Mouse (Mus musculus) megakaryocyte-erythroid progenitor cell, adult 5-6 weeks (primary cell): ENCODE results near the gene Zswim4. TPM values are rescaled to one million over a fixed set of nuclear protein-coding genes. Genes with fewer than 3 reads are reported as not detected.

Experiments used
- ATAC-seq: replicated peaks from 2 replicates; pipeline ENCODE4 v1.8.0; 2016; ENCODE audit warnings: mild to moderate bottlenecking, inconsistent platforms; ENCODE audit not compliant: severe bottlenecking, poor library complexity, low FRiP score, low TSS enrichment
- total RNA-seq, 2 experiments: library from RNA; stranded (forward) in 1 of 2; stranded (reverse) in 1 of 2; fragments of 200-1000, 215-1000 nt in 1 of 2; fragments of >200 nt in 1 of 2; fragmentation: Nextera tagmentation in 1 of 2; gene quantifications; 2 replicates each; pipeline ENCODE4 v1.2.3; 2014 to 2017

Gene Zswim4
- total RNA-seq, 2 experiments from 2014 or later = 2.8 to 3.3 TPM

DNA sequence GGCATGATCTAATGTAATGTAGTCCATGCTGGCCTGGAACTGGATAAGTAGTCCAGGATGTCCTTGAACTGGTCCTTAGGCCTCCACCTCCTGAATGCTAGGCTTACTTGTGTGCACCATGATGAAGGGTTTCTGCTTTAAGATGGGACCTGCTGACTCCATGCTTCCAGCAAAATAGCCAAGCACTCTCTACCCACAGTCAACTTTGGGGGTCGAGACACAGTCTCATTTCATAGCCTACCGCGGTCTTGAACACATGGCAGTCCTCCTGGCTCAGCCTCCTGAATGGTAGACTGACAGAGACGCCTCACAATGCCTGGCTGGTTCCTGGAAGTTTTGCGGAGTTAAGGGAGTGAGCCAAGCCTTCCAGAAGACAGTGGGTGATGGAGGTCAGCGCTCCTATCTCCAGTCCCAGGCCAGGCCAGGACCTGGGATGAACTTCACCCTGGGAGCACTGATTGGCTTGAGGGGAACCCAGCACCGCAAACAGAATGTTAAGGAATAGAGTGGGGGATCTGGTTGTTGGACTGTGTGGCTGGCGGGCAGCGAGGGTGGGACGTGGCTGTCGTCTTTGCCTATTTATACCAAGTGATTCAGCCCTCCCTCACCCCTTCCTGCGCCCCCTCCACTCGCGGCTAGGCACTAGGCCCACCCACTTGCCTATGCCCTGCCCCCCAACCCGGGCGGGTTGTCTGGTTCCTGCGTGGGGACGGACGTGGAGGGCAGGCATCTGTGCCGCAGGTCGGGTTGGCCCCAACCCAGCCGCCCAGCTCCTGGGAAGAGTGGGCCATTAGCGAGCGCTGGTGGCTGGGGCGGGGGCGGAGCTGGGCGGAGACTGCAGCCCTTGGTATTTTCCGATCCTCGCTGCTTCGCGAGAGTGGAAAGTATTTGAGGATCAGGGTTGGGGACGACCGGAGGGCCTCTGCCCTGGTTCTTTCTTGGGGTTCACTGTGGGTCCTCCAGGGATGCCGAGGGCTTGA lies 33.6 kb downstream of the Zswim4 start:
- peak; percentile 28 for ATAC-seq

DNA sequence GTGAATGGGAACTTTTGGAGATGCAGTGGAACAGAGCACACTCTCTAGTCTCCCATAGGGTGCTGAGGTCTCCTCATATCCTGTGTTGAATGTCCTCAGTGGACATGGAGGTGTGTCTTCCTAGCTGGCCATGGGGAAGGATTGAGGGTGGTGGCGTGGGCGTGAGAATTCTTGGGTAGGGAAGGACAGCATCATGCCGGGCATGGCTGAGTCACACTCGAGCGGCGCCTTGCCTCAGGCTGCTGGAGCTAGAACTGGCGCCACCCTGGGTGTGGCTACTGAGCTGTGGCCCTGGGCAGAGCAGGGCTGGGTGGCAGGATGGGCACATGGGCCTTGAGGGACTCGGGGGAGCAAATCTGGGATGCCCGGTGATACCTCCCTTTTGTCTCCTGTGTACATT lies 34.4 kb downstream of the Zswim4 start:
- ATAC-seq = no peak

GRCm38 (mm10) chr8:84201545-84202245 lies 35.2 kb downstream of the Zswim4 start:
- ATAC-seq = no peak

GRCm38 (mm10) chr8:84200652-84201544 lies 36.0 kb downstream of the Zswim4 start:
- ATAC-seq = no peak

DNA sequence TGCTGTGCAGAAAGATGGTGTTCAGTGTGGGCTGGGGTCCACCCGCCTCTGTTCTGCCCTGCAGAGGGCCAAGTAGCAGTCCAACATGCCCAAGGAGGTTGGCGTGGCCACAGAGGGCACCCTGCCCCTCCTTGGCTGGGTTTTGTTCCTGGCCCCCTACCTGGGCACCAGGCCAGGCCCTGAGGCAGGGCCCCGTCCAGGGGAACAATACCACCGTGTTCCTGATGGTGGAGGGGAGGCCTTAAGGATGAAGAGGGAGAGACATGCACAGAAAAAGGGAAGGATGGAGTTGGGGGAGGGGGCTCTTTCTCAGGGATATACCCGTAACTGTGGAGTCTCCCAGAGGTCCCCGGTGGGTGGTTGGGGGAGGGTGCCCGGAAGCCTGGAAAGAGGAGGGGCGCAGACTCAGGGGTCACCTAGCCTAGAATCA lies 36.7 kb downstream of the Zswim4 start:
- ATAC-seq = no peak

DNA sequence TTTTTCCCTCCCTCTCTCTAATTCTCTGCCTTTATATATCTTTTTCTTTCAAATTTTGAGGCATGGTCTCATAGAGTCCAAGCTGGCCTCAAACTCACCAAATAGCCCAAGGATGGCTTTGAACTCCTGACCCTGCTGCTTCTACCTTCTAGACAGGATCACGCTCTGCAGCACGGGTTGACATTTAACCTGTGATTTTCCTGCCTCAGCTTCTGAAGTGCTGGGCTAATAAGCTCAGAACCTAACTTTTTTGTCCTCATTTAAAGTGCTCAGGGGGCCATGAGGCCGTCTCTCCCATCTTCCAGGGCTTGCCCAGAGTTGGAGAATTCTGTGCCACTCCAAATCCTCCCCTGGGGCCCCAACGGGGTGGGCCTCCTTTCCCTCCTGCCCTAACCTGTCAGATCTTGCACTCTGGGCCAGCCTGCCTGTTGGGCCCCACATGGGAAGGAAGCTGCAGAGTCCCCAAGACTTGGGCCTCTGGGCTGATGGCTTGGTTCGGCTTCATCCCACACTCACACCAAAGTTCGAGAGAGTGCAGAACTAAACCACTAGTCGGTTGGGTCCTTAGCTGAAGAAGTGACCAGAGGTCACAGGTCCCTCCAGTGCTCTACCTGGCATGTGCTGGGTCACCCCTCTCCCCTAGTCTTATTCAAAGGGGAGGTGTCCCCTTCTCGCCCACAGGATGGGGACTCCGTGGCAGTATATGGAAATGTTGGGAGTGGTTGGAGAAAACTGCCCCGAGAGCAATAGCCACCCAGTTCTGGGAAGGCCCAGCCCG lies 37.3 kb downstream of the Zswim4 start:
- no peak for ATAC-seq

GRCm38 (mm10) chr8:84198871-84199270 lies 38.0 kb downstream of the Zswim4 start:
- ATAC-seq = no peak

DNA sequence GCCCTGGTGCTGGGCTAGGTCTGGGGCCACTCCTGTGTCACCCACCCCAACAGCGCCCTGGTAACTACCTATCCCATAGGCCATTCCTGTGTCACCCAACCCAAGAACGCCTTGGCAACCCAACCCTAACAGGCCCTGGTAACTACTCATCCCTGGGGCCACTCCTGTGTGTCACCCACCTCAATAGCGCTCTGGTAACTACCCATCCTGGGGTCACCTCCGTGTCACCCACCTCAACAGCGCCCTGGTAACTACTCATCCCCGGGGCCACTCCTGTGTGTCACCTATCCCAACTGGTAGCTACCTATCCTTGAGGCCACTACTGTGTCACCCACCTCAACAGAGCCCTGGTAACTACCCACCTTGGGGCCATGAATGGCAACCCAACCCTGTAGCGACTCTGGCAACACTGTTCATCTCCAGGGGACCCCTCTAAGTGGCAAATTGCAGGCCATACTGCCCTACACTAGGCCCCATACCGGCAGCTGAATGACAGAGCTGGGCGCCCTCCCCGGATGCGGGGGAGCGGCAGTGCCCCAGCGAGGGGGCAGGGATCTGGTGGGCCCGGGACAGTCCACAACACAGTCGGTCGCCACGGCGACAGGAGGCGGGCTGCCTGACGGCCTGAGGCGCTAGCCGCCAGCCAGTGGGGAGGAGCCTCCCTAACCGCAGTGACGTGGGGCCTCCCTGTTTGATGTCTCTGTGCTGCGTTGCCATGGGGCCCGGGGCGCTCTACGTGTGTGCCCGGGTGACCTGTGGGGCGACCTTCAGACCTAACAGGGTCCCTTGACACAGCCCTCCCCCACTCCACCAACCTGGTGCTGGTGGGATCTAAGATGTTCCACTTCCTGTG lies 38.7 kb downstream of the Zswim4 start:
- peak; percentile 81 for ATAC-seq

DNA sequence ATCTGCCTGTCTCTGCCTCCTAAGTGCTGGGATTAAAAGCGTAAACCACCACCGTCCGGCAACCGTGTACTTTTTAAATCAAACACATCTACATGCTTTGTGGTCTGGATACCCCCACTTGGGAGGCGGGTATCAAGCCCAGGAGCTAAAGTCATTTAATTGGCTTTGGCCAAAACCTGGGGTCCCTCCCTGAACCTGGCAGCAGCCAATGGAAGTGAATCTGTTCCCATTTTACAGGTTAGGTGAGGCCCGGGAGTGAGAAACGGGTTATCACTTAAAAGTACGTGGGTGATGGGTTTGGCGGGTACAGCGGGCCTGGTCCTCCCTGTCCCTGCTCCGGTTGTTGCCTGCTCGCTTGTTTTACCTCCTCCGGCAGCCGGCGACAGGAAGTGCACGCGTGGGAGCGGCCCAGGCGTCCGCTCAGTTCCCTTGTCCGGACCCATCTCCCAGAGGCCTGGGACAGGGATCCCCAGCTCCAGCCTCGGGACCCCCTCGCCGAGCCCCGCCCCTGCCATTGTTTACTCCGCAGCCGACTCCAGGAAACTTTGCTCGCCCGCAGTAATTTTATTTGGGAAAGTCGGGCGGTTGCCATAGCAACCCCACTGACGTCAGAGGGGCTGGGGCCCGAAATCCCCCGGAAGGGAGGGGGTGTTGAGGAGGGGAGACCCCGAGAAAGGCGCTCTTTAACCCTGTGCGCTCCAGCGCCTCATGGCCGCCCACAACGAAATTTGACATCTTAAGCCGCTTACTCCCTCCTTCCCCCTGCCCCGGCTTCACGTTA lies 39.5 kb downstream of the Zswim4 start:
- 0 out of 2 replicates have a peak, but pooled peaks have one; percentile 18 for ATAC-seq

DNA sequence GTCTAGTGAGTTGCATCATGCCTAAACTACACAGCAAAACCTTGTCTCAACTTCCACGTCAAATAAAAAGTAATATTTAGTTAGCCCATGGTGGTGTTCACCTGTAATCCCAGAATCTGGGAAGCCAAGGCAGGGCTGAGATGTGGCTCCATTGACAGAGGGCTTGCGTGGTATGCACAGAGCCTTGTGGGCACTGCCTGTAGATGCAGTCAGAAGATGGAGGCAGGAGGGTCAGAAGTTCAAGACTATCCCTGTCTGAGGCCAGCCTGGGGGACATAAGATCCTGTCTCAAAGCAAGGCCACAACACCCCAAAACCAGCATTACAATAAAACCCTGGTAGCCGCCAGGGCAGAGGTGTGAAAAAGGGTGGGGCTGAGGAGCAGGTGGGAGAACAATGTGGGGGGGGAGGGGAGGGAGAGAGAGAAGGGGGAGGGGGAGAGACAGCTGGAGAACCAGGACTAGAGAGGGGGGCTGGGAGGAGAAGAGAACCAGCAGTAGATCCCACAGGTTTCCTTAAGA lies 42.6 kb downstream of the Zswim4 start:
- ATAC-seq = no peak

DNA sequence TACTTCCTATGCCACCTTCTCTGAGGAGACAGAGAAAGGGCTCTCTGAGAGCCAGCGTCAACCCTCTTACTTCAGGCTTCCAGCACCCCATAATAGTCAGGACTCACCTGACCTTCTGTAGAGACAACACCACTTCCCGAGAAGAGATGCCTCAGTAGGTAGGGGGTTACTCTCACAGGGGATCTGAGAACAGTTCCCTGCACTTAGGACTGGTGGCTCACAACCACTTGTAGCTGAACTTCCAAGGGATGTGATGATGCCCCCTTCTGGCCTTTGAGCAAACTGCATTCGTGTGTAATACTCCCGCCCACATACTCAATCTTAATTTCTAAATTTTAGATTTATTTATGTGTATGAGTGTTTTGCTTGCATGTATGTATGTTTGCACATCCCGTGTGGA lies 43.3 kb downstream of the Zswim4 start:
- ATAC-seq = no peak

- no peak for ATAC-seq
Measured at GRCm38 (mm10) chr8:84193161-84193560, 43.7 kb downstream of the Zswim4 start.

GRCm38 (mm10) chr8:84192555-84192954 lies 44.3 kb downstream of the Zswim4 start:
- ATAC-seq = peak; percentile 36; the same call in 1 of the 2 replicates

- ATAC-seq = peak; percentile 63
Measured at GRCm38 (mm10) chr8:84192023-84192422, 44.8 kb downstream of the Zswim4 start.

GRCm38 (mm10) chr8:84190191-84190867 lies 46.5 kb downstream of the Zswim4 start:
- ATAC-seq = no peak

DNA sequence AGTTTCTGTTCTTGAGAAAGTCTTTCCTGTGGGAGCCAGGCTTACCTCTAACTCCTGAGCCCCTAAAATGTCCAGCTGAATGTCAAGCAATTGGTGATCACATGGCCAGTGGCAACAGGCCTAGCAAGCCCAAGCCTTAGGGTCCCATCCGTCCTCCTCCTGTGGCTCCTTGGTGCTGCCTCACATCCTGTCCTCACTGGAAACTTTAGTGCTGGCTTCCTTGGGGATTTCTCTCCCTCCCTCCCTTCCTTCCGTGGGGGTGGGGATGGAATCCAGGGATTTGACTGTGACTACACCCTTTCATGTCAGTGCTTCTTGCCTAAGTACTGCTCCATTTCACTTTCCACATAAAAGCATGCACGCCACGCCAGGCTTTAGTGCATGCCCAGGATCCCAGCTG lies 47.3 kb downstream of the Zswim4 start:
- no peak for ATAC-seq
